Mouse (Mus musculus): ENCODE measurements around the gene Ptprm.

The Ptprm gene

DNA sequence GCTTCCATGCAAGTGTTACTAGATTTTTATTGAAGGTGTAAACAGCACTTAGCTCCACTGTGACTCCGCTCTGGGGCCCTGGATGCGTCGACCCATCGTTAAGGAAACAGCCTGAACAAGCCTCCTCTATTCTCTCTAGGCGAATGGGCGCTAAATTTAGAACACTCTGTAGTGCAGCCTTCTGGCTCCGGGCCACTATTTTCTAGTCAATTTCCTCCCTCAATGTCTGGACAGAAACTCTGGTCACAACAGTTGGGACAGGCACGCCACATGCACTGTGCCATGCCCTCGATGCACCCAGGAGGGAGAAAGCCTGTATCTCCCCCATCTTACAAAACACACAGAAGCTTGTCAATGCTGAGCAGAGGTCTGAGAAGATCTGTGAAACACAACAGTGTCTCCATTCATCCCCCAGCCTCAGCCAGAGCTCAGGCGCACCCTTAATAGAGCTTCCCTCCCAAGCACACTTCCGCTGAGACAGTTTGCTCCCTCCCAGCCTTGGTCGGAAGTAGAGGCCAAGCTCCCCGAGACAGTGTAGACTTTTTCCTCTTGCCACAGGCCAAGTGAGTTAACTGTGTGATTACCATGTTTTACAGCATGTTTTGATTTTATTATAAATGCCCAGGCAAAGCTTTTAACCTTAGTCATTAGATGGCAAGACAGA lies 220.7 kb downstream of the Ptprm start:
- DNase-seq: peak; percentile 9

DNA sequence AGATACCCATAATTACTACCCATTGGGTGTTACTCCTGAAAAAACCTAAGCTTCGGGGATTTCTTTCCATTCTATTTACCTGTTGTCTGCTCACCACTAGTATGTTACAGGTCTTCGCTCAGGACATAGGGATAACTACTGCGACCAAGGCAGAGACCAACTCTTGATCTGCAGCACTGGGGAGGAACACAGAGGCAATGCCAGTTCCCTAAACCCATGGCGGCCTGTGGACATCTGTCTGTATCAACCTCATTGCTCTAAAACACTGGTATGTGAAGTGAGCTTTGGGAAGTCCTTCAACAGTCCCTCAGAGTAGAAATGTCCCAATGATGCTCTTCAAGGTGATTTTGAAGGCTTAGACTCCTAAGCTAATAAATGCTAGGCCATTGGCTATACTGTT lies 221.2 kb downstream of the Ptprm start:
- DNase-seq: no peak

DNA sequence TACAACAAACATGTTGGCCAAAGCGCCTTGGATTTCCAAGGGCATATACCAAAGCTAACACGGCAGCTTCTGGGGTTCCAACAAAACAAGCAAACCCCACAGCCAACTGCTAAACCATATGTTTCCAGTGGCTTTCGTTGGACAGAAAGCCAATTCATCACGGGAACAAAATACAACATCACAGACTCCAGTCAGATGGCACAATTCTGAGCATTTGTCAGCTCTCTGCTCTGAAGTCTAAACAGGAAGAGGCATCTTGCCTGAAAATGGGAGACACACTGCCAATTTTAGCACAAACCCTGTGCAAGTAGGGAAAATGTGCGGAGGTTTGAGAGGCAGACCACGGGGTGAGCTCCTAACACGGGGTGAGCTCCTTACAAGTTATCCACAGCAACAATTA lies 226.7 kb downstream of the Ptprm start:
- no peak for DNase-seq

DNA sequence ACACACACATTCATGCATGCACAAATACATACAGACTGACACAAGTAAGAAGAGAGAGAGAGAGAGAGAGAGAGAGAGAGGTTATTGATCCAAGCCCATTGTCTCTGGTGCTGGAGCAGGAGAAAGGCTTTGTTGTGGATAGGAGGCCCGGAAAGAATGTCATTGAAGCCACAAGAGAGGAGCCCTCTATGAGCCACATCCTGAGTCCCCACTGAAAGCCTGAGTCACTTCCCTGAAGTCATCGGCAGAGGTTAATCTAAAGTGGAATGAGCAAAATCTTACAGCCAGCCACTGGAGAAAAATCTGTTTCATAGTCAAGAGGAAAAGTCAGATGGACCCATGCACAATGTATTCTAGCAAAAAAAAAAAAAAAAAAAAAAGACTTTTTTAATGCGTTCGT lies 228.7 kb downstream of the Ptprm start:
- no peak for DNase-seq

DNA sequence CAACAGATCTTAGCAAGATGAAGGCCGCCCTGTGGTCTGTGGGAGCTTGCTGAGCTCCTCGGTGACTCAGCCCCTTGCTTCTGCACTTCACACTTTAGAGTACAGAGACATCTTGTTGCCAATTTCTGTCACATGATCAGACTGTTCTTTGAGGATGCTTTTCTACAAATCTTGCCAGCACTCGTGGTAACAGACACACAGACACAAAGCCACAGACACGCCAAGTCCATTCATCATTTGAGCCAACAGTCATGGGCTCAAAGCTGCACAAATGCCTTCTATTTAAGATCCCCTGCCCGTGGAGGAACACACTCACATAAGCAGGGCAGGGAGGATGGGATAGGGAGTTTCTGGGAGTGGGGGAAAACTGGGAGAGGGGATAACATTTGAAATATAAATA lies 230.0 kb downstream of the Ptprm start:
- no peak for DNase-seq

DNA sequence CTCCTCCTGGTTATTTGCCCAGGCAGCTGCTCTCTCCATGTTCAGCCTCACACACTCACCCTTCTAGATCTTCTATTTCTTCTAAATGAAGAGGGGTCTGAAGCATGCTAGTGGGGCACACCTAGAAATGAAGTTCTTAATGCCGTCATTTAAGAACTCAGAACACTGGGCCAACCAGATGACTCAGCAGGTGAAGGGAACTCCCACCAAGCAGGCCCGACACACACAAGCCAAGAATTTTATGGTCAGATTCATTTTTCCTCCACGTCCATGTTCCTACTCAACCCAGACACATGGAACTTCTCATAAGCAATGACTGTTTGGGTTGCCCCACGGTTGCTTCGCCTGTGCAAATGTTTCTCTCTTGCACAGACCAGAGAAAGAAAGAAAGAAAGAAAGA lies 230.5 kb downstream of the Ptprm start:
- DNase-seq: no peak

DNA sequence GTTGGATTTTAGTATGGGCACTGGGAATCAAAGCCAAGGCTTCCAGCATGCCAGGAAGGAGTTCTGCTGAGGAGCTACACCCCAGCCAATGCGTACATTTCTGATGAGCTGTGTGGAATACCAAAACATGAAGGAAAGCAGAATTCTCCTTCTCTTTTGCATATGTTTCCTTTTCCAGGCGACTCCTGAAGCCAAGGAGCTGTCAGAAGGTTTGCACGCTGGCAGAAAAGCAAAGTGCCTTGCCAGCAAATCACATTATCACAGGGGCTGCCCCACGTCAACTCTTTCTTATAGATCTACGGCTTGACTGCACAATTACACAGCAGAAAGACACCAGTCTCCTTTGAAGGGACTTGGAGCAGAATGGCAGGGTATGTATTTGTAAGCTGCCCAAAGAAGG lies 233.4 kb downstream of the Ptprm start:
- no peak for DNase-seq

DNA sequence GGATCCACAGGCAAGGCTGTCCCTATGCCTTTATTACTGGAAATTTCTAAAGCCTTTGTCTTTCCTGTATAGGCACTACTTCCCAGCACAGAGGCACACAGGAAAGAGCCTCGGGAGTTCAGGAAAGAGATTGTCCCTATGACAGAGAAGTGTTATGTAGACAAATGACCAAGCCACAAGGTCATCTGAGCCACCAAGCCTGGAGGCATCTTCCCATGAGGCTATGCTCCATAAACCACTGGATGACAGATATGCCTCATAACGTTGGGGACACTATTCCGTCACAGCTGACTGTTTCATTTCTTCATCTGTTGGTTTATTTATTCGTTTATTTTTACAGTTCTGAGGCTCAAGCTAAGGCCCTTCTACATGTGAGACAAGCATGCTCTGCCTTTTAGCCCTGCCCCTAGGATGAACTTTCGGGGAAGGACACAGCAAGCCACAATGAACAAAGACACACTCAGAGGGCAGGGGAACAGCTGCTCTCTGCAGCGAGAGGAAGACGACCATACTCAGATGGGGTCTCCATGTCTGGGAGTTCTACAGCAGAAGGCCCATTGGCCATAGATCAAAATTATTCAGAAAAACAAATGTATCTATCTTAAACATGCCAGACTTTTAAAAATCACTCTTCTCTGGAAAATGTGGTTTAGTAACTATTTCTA lies 235.4 kb downstream of the Ptprm start:
- DNase-seq: no peak

DNA sequence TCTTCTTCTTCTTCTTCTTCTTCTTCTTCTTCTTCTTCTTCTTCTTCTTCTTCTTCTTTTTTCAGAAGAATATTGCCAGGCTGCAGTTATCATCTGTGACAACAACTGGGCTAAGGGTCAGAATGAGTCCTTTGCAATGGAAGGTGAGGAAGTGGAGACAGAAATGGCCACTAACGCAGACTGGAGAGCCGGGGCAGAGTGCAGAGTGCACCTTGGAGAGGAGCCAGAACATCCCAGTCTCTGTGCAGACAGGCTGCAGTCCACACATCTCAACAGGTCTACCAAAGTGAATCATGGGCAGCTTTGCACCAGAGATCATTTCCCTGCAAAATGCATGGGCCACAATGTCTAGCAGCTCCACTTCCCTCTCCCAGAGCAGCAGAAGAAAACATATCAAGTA lies 239.4 kb downstream of the Ptprm start:
- no peak for DNase-seq

DNA sequence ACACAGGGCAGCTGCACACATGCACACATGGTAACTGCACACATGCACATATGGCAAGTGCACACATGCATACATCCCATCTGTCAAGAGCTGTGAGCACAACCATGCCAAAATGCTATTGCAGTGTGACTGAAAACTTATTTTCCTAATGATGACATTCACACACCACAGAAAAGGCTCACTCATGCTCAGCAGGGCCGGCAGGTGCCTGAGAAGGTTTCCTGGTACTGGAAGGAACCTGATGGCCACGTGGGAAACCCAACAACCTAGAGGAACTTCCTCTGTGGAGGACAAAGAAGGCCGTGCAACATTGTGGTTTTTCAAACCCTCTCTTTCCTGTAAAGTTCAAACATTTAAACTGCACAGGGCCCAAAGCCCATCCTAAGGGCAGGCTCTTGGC lies 241.6 kb downstream of the Ptprm start:
- DNase-seq: no peak

DNA sequence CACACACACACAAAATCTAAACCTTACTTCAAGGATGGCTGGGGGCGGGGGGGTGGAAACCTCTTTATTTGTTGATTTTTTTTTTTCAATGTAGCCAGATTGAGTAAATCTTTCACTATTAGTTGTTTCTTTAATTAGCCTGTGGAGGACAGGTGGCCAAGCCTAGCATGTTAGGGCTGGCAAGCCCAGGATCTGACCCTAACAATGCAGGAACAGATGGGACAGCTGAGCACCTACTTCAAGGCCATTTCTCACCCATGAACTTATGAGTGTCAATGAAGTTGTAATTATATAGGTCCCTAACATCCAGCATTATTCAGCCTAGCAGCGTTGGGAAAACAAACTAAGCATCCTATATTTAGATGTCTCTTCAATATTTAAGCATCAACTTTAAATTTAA lies 248.1 kb downstream of the Ptprm start:
- DNase-seq: no peak

DNA sequence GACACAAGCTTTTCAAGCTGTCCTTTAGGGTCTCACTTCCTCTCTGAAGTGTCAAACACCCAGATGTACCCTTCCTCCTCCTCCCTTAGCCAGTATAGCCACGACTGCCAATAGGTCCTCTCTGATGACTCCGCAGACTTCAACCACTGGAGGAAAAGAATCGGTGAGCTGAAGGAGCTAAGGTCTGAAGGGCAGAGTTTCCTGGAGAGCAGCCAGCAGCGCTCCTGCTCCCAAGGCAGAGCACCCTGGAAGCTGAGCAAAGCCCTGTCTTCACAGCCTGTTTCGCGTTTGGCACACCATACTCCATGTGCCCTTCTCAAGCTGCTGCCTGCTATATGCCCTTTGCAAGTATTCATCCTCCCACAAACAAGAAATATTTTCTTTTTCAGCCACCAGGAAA lies 252.2 kb downstream of the Ptprm start:
- DNase-seq: no peak

DNA sequence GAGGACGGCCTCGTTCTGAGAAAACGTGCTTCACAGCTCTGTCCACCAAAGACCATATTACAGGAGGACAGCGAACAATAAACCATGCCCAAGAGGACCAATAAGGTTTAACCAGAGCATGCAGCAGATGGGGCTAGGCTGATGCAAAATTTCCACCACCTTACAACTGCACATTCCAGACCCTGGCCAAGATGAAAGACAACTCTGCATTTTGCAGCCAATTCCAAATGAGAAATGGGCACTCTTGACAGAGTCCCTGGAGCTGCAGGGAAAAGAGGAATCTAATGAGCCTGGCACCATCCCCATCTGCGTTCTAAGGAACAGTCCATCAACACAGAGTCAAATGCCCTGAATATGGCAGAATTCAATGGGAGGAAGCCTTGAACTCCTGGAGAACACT lies 263.3 kb downstream of the Ptprm start:
- no peak for DNase-seq

DNA sequence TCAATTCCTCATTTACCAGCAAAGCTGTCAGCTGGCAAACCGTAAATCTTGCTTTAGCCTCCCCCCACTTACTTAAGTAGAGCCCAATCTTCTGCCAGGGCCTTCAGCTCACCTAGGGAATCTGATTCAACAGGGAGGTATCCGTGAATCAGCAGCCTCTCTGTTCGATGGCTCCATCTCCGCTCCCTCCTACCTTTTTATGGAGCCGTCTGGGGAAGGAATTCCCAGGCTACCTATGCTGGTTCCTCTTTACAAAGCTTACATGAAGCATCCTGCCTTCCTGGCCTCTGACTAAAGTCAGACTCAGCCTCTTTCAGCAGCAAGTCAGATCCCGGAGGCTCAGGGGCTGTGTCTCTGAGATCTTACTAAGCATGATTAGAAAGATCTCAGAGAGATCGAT lies 264.1 kb downstream of the Ptprm start:
- DNase-seq: no peak

DNA sequence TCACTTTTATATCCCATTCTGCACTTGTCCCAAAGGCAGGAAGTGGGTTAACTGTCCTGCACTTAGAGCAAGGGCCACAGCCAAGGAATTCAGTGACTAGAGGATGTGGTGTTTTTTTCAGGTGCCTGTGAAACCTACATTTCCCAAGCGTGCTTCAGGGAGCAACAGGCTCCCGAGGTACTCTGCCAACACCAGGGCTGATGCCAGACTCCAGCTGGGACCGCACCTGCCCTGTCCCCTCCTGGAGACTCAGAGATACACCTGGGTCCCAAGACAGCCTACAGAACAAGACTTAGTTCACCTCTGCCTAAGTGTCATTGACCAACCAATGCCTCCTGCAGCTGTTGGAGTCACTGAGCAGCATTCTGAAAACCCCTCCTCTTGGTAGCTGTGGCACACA lies 264.6 kb downstream of the Ptprm start:
- no peak for DNase-seq

DNA sequence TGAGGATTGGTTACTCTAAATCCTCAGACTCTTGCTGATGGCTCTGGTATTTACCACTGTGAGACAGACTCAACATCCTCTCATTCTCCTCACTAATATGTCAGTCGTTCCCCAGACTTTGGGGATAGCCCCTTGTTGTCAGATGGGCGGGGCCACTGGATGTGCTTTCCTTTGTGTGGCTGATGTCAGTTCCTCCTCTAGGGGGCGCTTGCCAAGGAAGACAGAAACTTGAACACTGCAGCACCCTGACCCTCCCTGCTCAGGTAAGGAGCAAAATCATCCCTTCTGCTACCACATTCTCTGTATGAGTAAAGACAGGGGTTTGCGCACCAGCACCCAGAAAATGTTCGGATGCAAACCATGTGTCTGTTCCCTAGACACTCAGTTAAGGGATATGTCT lies 266.7 kb downstream of the Ptprm start:
- DNase-seq: peak; percentile 27

DNA sequence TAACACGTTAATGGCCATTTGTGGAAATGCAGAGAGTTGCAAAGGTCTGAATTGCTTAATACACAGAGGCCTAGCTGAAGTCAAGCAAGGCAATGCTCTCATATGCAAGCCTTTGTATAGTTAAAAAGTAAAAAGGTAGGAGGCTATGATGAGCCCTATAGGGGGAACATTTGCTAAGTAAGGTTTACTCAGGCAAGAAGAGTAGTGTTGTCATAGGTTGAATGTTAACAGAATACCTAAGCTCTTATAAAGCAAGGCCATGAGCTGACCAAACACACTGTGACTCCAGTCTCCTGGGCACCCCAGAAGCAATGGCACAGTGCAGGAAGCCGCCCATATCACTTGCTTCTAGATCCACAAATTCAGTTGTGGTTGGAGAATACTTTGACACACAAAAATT lies 267.4 kb downstream of the Ptprm start:
- no peak for DNase-seq

DNA sequence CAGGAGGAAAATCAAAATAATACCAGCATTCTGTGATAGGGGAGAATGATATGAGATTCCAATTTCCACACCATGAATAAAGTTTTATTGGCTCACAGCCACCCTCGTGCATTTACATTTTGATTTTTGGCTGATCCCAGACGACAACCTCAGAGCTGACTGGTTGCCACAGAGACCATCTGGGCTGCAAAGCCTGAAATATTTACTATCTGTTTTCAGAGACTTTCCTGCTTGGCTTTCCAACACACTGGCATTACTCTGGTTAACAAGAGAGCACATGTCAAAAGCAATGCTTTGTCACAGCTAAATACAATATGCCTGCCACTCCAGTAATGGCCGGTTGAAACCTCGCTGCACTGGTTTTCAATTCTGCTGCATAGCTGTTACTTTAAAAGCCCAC lies 269.8 kb downstream of the Ptprm start:
- no peak for DNase-seq

DNA sequence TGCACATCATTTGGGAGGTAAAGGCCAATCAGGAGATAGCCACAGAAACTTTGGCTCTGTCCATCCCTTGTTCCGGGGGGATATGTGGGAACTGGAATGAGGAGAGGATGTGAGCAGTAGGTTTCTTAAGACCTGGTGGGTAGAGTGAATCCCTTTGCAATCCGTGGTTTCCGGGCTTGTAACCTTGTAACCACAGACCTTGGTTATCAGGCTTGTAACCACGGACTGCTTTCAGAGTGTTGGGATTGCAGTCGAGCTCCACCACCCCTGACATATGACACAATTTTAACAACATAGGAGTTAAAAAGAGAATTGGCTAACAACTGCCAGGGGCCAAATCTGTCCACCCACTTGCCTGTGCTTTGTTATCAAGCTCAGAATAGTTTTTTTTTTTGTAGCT lies 270.2 kb downstream of the Ptprm start:
- no peak for DNase-seq

DNA sequence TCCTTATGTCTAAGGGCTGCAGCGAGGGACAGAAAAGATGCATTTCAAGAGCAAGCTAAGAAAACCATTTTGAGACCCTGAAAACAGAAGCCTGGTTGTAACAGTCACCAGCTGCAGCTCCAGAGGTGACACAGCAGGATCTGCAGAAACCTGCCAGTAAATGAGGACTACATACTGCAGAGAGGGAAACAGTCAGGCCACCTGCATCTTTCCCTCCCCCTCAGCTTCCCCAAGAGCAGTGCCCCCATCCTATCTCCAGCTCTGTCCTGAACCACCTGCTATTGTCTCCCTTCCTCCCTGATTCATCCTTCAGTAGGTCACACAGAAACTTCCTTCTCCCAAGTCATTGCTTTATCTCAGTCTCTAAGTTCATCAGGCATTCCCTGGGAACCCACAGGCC lies 274.7 kb downstream of the Ptprm start:
- DNase-seq: no peak

DNA sequence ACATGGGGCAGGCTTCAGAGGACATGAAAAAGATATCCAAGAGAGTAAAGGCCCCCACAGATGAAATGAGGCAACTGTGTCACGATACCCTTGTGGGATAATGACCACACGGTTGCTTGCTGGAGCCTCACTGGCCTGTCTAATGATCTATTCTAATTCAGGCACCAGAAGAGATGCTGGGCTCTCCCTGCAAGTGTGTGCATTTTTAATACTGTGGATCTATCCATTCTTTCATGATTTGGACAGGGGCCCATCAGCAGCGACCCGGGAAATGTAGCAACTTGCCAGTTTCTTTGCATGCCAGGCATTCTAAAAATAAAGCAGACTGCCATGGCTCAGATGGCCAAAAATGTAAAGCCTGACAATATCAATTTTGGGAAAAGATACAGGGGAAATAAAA lies 280.7 kb downstream of the Ptprm start:
- DNase-seq: no peak

DNA sequence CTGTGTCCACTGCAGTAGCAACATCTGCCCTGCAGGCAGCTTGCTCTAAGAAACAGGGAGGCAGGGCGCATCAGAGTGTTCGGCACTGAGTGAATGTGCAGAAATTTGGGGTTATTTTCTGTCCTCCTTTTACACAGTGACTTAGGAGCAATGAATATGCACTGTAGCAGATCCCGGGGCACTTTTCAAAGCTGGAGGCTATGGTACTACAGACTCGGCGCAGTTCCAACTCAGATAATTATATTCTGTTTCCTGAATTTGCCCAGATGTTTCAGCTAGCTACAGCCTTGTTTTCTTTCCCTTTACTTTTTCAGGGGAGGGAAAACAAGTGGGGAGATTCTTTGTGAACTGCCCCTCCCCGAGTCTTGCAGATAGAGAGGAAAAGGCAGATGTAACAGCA lies 281.1 kb downstream of the Ptprm start:
- DNase-seq: no peak

DNA sequence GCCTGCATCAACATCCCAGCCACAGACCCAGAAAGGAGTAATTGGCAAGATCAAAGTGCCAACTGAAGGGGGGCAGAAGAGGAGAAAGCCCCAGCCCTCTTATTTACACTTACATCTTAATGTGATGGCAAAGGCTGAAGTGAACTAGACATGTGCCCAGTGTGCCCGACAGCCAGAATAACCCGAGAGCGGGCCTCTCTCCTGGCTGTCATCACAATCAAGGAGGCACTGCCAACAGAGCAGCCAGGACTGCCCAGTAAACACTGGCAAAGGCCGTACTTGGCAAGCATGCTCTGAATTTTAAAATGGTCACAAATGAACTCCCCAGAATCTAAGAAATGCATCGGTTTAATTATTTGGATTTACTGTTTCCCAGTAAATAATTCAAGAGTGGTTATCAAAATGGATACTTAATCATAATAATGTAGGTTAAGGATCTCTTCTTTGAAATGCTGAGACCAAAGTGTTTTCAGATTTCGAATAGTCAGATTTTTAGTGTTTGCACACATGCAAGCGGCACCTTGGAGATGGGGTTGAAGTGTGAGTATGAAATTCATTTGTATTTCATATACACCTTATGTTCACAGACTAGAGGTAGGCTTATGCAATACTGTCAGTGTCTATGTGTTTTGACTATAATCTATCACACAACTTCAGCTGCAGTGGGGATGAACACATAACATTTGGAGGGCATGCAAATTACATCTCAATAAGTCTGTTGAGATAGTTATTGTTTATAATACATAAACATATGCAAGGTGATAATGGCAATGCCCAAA lies 282.8 kb downstream of the Ptprm start:
- no peak for DNase-seq

DNA sequence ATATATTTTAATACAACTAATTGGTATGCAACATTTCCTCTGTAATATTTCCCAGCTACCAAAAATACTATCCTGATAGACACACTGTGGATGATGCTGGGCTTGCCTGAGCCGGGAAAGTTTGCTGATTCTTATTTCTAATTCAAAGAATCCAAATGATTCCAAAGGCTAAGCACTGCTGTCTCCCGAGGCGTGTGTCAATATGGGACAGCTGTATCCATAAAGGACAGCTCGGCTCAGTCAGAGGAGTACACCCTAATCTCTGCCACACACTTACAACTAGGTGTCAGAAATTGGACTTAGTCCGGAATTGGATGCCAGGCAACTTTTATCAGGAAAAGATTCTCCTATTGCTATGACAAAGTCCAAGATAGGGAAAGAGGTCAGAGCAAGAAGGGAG lies 290.6 kb downstream of the Ptprm start:
- no peak for DNase-seq

DNA sequence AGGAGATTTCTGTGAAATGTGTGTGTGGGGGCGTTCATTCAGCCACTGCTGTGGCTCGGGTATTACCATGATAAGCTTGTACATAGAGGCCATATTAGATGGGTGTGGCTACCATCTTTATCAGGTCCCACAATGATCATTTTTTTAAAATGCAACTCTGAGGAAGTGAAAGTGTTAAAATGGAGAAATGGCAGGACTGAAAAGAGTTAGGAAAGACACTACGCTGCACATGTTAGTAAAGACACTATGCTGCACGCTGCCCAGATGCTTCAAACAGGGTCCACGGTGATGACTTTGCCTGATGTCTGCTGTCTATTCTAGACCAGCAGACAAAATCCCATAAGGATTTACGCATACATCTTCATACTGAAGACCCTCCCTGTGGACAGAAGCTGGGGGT lies 298.6 kb downstream of the Ptprm start:
- no peak for DNase-seq

Measured in thymus, postnatal 4 days (tissue).